Mouse (Mus musculus): ENCODE data around the gene Tenm1.

- TF ChIP-seq KAT2A (conservative IDR thresholded peaks at IDR 0.05; ENCODE audit: low read depth, low read length) = no peak
- no peak for TF ChIP-seq POLR2A (IDR thresholded peaks at IDR 0.05; ENCODE audit: control insufficient read depth in 1 of 2, insufficient read depth in 1 of 2, low read depth in 1 of 2, low read length in 2 of 2, poor library complexity in 1 of 2)
- TF ChIP-seq UBTF (IDR thresholded peaks at IDR 0.05; ENCODE audit: borderline replicate concordance, insufficient read depth, low read depth, low read length) = no peak
- TF ChIP-seq ZMIZ1 (IDR thresholded peaks at IDR 0.05; ENCODE audit: low read depth, low read length) = no peak
- no peak for TF ChIP-seq MYB (IDR thresholded peaks at IDR 0.05; ENCODE audit: low read depth, low read length)
- TF ChIP-seq MXI1 (IDR thresholded peaks at IDR 0.05; ENCODE audit: low read depth, low read length) = no peak
- TF ChIP-seq GATA1 (IDR thresholded peaks at IDR 0.05; ENCODE audit: low read depth, low read length) = no peak
Observed at GRCm38 (mm10) chrX:43467311-43467710, 38.4 kb upstream of the Tenm1 start.
